Mouse (Mus musculus) stomach, embryonic 16.5 days (tissue): ENCODE data around the gene Pam. TPM values are rescaled to one million over a fixed set of nuclear protein-coding genes. Genes with fewer than 3 reads are reported as not detected.

ENCODE experiments used
- ATAC-seq: fragments of 200-750 bp; cut with Nextera tagmentation; 2 replicates; pipeline ENCODE4 v1.8.0; 2017; ENCODE audit warnings: moderate number of reproducible peaks, moderate TSS enrichment; ENCODE audit not compliant: insufficient read depth, low FRiP score
- H3K27ac ChIP-seq: fragments of 300-500 bp; sonication (generic); 2 replicates; pipeline ENCODE4 v1.5.1; 2014; ENCODE audit warnings: low read length
- H3K27me3 ChIP-seq: fragments of 300-500 bp; sonication (generic); 2 replicates; pipeline ENCODE4 v1.6.1; 2014; ENCODE audit warnings: low read length, control low read depth, mixed read lengths; ENCODE audit not compliant: control insufficient read depth, insufficient read depth
- H3K36me3 ChIP-seq: fragments of 300-500 bp; sonication (generic); 2 replicates; pipeline ENCODE4 v1.6.1; 2014; ENCODE audit warnings: low read length; ENCODE audit not compliant: control insufficient read depth, insufficient read depth
- H3K4me1 ChIP-seq: fragments of 300-500 bp; sonication (generic); 2 replicates; pipeline ENCODE4 v1.6.1; 2014; ENCODE audit warnings: low read length, control low read depth, mixed read lengths; ENCODE audit not compliant: control insufficient read depth, insufficient read depth
- H3K4me2 ChIP-seq: fragments of 300-500 bp; sonication (generic); 2 replicates; pipeline ENCODE4 v1.6.1; 2014; ENCODE audit warnings: low read depth, low read length, mixed read lengths
- H3K4me3 ChIP-seq: fragments of 300-500 bp; sonication (generic); replicated peaks from 2 replicates; pipeline ENCODE4 v1.5.1; 2014; ENCODE audit warnings: mild to moderate bottlenecking, low read length
- H3K9ac ChIP-seq: fragments of 300-500 bp; sonication (generic); 2 replicates; pipeline ENCODE4 v1.6.1; 2014; ENCODE audit warnings: low read length
- H3K9me3 ChIP-seq: fragments of 300-500 bp; sonication (generic); replicated peaks from 2 replicates; pipeline ENCODE4 v1.6.1; 2016; ENCODE audit warnings: low read length, control low read depth; ENCODE audit not compliant: control insufficient read depth
- WGBS: fragments of 180-500 bp; shearing (Covaris S2); extraction: QIAGEN DNeasy Blood & Tissue Kit; methylation state at CpG from one replicate; pipeline ENCODE4 v1.1.7; 2014; 5-methylcytosine and 5-hydroxymethylcytosine counted together
- polyA plus RNA-seq: library from polyadenylated mRNA; unstranded; fragments of >200 nt; fragmentation: Nextera tagmentation; extraction: Ambion mirVana; gene quantifications from 2 replicates; pipeline ENCODE4 v1.2.1, GENCODE M21; 2015

The Pam gene
- polyA plus RNA-seq, 1 experiment from 2014 or later, result 50.6 TPM

GRCm38 (mm10) chr1:97759841-97760240 is 335.6 kb downstream of the Pam start:
- Histone ChIP-seq H3K36me3 (peaks cover 4% of the 10 kb centered on the region; the same call in 1 of the 2 replicates), H3K27ac (no peak overlapping the region), H3K27me3 (no peaks in the 10 kb centered on the region), H3K4me3 (no peak overlapping the region), H3K9ac (no peak overlapping the region), H3K4me2 (no peak overlapping the region), H3K9me3 (no peaks in the 10 kb centered on the region), H3K4me1 (no peaks in the 10 kb centered on the region)
- ATAC-seq, result no peak

- Histone ChIP-seq H3K4me1 (no peaks in the 10 kb centered on the region), H3K9ac (no peak overlapping the region), H3K27ac (no peak overlapping the region), H3K36me3 (peaks cover 5% of the 10 kb centered on the region; the same call in 1 of the 2 replicates), H3K27me3 (no peaks in the 10 kb centered on the region), H3K4me3 (no peak overlapping the region), H3K9me3 (no peaks in the 10 kb centered on the region), H3K4me2 (no peak overlapping the region)
- 65% methylated on average over 4 of the region's 4 CpGs for WGBS
- no peak for ATAC-seq
These were observed 341.1 kb downstream of the Pam start for GRCm38 (mm10) chr1:97754392-97754791.

GRCm38 (mm10) chr1:97753216-97753615 is 342.2 kb downstream of the Pam start:
- Histone ChIP-seq H3K36me3 (peaks cover 7% of the 10 kb centered on the region; the same call in 1 of the 2 replicates), H3K9ac (no peak overlapping the region), H3K4me2 (no peak overlapping the region), H3K4me1 (no peaks in the 10 kb centered on the region), H3K4me3 (no peak overlapping the region), H3K27me3 (no peaks in the 10 kb centered on the region), H3K27ac (no peak overlapping the region), H3K9me3 (no peaks in the 10 kb centered on the region)
- ATAC-seq, result no peak

GRCm38 (mm10) chr1:97748163-97748562 is 347.3 kb downstream of the Pam start:
- Histone ChIP-seq H3K9me3 (no peaks in the 10 kb centered on the region), H3K4me2 (no peak overlapping the region), H3K27ac (no peak overlapping the region), H3K27me3 (no peaks in the 10 kb centered on the region), H3K36me3 (peaks cover 10% of the 10 kb centered on the region; the same call in 1 of the 2 replicates), H3K4me1 (no peaks in the 10 kb centered on the region), H3K4me3 (no peak overlapping the region), H3K9ac (no peak overlapping the region)
- 88% methylated on average over 3 of the region's 3 CpGs for WGBS
- ATAC-seq, result no peak

- 93% methylated on average over 7 of the region's 7 CpGs for WGBS
- no peak for ATAC-seq
- Histone ChIP-seq H3K4me1 (no peaks in the 10 kb centered on the region), H3K9me3 (no peaks in the 10 kb centered on the region), H3K36me3 (peaks cover 10% of the 10 kb centered on the region; the same call in 1 of the 2 replicates), H3K27ac (no peak overlapping the region), H3K4me2 (no peak overlapping the region), H3K9ac (no peak overlapping the region), H3K27me3 (no peaks in the 10 kb centered on the region), H3K4me3 (no peak overlapping the region)
These were observed 349.2 kb downstream of the Pam start for GRCm38 (mm10) chr1:97746261-97746660.

- 85% methylated on average over 4 of the region's 4 CpGs for whole genome bisulfite sequencing
- Histone ChIP-seq H3K4me3 (no peak overlapping the region), H3K4me1 (no peaks in the 10 kb centered on the region), H3K9me3 (no peaks in the 10 kb centered on the region), H3K9ac (no peak overlapping the region), H3K27me3 (no peaks in the 10 kb centered on the region), H3K27ac (no peak overlapping the region), H3K4me2 (no peak overlapping the region), H3K36me3 (peaks cover 10% of the 10 kb centered on the region; the same call in 1 of the 2 replicates)
- ATAC-seq, result no peak
These were observed 349.7 kb downstream of the Pam start for GRCm38 (mm10) chr1:97745712-97746111.
